Mouse (Mus musculus) brown adipose tissue, adult 24 weeks (tissue): ENCODE measurements around the gene Disc1. TPM values are rescaled to one million over a fixed set of nuclear protein-coding genes. Genes with fewer than 3 reads are reported as not detected.

ENCODE experiments used
- H3K27ac ChIP-seq: fragments of 200-500 bp; replicated peaks from 2 replicates; pipeline ENCODE4 v1.5.1; 2012; ENCODE audit warnings: low read depth, mild to moderate bottlenecking, low read length
- H3K4me1 ChIP-seq: fragments of 200-500 bp; 2 replicates; pipeline ENCODE4 v1.6.1; 2012; ENCODE audit warnings: low read length, mixed read lengths; ENCODE audit not compliant: control insufficient read depth, insufficient read depth, insufficient read length
- H3K4me3 ChIP-seq: fragments of 200-500 bp; 2 replicates; pipeline ENCODE4 v1.5.1; 2012; ENCODE audit warnings: low read depth, mild to moderate bottlenecking, low read length, moderate library complexity; ENCODE audit not compliant: insufficient read depth
- polyA plus RNA-seq: library from polyadenylated mRNA; stranded (reverse); fragments of >200 nt; gene quantifications from 2 replicates; pipeline ENCODE4 v1.2.4, GENCODE M21; 2012; ENCODE audit not compliant: missing spikeins, insufficient read depth, insufficient read length

The Disc1 gene
- polyA plus RNA-seq, 1 experiment, result 0.40 TPM

DNA sequence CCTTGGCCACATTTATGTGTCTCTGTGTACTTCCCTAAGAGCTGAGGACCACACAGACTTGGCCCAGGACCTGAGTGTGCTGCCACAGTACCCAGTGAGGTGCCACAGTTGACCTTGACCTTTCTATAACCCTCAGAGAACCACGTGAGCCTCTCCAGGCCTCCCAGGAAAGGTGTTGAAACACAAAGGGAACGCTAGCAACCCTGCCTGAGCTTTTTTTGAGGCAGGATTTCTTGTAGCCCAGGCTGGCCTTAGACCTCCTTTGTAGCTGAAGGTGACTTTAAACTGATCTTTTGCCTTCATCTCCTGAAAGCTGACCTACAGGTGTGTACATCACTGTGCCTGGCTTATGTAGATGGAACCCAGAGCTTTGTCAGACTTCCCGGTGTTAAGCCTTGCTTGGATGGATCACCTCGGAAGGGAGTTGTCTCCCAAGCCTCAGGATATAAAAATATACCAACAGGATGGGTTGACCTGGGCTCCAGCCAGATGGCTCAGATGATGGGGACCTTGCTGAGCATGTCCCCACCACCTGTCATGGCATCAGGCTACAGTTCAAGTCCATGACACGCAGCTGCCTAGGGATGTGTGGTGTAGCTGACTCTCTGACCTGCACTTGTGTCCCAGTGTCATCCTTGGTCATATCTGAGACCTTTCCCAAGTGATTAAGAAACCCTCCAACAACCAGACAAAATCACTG, 4.8 kb upstream of the Disc1 start:
- Histone ChIP-seq H3K27ac (no peak overlapping the region), H3K4me3 (no peak overlapping the region), H3K4me1 (peaks cover 6% of the 10 kb centered on the region)

GRCm38 (mm10) chr8:125049826-125050225, 4.2 kb upstream of the Disc1 start:
- Histone ChIP-seq H3K4me3 (no peak overlapping the region), H3K4me1 (peaks cover 4% of the 10 kb centered on the region), H3K27ac (no peak overlapping the region)

DNA sequence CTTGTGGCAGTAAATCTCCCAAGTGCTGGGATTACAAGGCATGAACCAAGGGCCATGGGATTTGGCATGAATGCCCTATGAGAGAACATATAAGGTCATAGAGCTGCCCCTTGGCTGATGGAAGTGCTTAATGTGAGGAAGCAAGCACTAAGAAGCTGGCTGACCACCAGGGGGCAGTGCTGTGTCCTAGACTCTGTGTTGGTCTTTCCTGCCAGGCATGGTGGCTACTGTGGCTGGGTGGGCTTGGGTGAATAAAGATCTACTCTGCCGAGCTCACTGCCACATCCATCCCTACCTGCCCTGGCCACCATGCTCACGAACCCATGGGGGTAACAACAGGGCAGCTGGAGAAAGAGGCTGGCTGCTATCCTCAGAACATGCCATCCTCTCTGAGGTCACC, 2.0 kb upstream of the Disc1 start:
- peaks cover 2% of the 10 kb centered on the region; the same call in 1 of the 2 replicates for H3K4me1 ChIP-seq
- H3K27ac ChIP-seq, result no peak overlapping the region
- no peak overlapping the region for H3K4me3 ChIP-seq

GRCm38 (mm10) chr8:125054436-125054810, 428 bp downstream of the Disc1 start:
- Histone ChIP-seq H3K4me3 (peak overlapping the region; percentile 76), H3K4me1 (peaks cover 2% of the 10 kb centered on the region; the same call in 1 of the 2 replicates), H3K27ac (peak overlapping the region; percentile 61)

DNA sequence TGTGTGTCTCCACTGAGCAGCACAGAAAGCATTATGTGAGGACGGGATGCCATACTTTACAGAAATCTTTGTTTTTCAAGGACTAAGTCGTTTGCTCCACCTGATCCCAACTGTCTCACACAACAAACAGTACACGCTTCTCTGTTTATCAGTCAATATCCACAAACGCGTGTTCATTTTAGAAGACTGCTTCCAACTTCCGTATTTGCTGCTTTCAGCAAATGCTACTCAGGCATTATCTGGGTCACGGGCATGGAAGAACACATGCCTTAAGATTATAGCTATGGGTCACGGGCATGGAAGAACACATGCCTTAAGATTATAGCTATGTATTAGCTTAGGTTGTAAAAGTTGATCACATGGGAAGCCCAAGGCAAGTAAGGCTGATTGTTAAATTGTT, 6.9 kb downstream of the Disc1 start:
- Histone ChIP-seq H3K4me3 (no peak overlapping the region), H3K27ac (no peak overlapping the region), H3K4me1 (no peaks in the 10 kb centered on the region)

GRCm38 (mm10) chr8:125065596-125065995, 11.6 kb downstream of the Disc1 start:
- no peak overlapping the region for H3K4me3 ChIP-seq
- H3K27ac ChIP-seq, result no peak overlapping the region
- H3K4me1 ChIP-seq, result 0 out of 2 replicates have a peak, but pooled peaks cover 3% of the 10 kb centered on the region

GRCm38 (mm10) chr8:125066913-125067595, 13.1 kb downstream of the Disc1 start:
- H3K27ac ChIP-seq, result peak overlapping the region; percentile 97
- H3K4me3 ChIP-seq, result peak overlapping the region; percentile 33
- 0 out of 2 replicates have a peak, but pooled peaks cover 3% of the 10 kb centered on the region for H3K4me1 ChIP-seq

DNA sequence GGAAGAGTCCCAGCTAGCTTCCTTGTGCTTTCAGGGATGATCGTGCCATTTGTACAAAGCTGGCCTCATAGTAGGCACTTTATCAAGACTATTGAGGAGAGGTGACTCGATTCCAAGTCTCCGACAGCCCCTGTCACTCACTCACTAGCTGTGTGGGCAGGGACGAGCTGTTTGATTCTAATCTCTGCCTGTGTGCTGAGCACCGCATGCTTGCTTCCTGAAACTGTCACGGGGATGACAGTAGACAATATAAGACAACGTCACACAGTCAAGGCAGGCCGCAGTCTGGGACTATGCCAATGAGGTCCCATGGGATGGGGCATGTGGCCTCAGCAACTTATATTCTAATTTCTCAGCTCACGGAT, 13.6 kb downstream of the Disc1 start:
- H3K27ac ChIP-seq, result peak overlapping the region; percentile 97
- no peak overlapping the region for H3K4me3 ChIP-seq

GRCm38 (mm10) chr8:125068146-125068905, 14.3 kb downstream of the Disc1 start:
- Histone ChIP-seq H3K4me3 (no peak overlapping the region), H3K4me1 (peaks cover 3% of the 10 kb centered on the region; the same call in 1 of the 2 replicates), H3K27ac (peak overlapping the region; percentile 97)

More for the DNA sequence above, 13.6 kb downstream of the Disc1 start:
- 0 out of 2 replicates have a peak, but pooled peaks cover 3% of the 10 kb centered on the region for H3K4me1 ChIP-seq

- H3K4me1 ChIP-seq, result peaks cover 7% of the 10 kb centered on the region
- H3K4me3 ChIP-seq, result no peak overlapping the region
- no peak overlapping the region for H3K27ac ChIP-seq
Measured at GRCm38 (mm10) chr8:125069304-125069703, 15.3 kb downstream of the Disc1 start.

- Histone ChIP-seq H3K4me3 (no peak overlapping the region), H3K4me1 (peaks cover 7% of the 10 kb centered on the region), H3K27ac (no peak overlapping the region)
Measured at GRCm38 (mm10) chr8:125069733-125070132, 15.7 kb downstream of the Disc1 start.

DNA sequence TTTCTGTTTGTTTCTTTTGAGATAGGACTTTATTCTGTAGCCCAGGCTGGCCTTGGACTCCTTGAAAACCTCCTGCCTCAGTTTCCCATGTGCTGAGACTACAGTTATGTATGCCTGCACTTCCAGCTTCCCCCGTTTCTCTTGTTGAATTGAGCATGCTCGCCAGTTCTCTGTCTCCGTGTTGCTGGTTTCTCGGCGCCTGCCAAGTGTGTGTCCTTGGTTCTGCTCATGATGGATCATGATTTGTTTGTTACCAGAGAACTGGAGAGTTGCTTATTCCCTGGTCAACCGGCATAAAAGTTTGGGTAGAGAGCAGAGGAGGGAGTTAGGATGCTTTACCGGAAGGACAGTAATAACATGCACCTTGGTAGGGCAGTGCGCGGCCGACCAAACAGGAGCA, 20.1 kb downstream of the Disc1 start:
- Histone ChIP-seq H3K4me1 (peaks cover 4% of the 10 kb centered on the region), H3K4me3 (no peak overlapping the region), H3K27ac (no peak overlapping the region)

- peaks cover 4% of the 10 kb centered on the region for H3K4me1 ChIP-seq
- no peak overlapping the region for H3K27ac ChIP-seq
- H3K4me3 ChIP-seq, result no peak overlapping the region
Measured at GRCm38 (mm10) chr8:125074581-125074980, 20.6 kb downstream of the Disc1 start.

GRCm38 (mm10) chr8:125075389-125075788, 21.4 kb downstream of the Disc1 start:
- Histone ChIP-seq H3K4me3 (no peak overlapping the region), H3K4me1 (peaks cover 4% of the 10 kb centered on the region), H3K27ac (no peak overlapping the region)

GRCm38 (mm10) chr8:125077326-125077725, 23.3 kb downstream of the Disc1 start:
- no peak overlapping the region for H3K4me3 ChIP-seq
- H3K4me1 ChIP-seq, result peaks cover 4% of the 10 kb centered on the region

More at GRCm38 (mm10) chr8:125077326-125077725, 23.3 kb downstream of the Disc1 start:
- no peak overlapping the region for H3K27ac ChIP-seq
